Mouse (Mus musculus): Measurements from ENCODE around the gene March1. TPM values are rescaled to one million over a fixed set of nuclear protein-coding genes. Genes with fewer than 3 reads are reported as not detected.
A peak's percentile ranks its signal among the peaks of the same experiment; 100 is the strongest.

Gene March1
- polyA plus RNA-seq, 2 experiments = 0.41 to 0.62 TPM

- no peaks in the 10 kb centered on the region for H3K9me3 ChIP-seq (ENCODE audit: control insufficient read depth, low read length)
- 39% methylated on average over 4 of the region's 4 CpGs for WGBS
- no peak for TF ChIP-seq POLR2A (IDR thresholded peaks at IDR 0.05; ENCODE audit: borderline replicate concordance, extremely low read depth, insufficient read depth, insufficient read length)
- no peak for ATAC-seq (ENCODE audit: low FRiP score, low read depth)
- H3K4me3 ChIP-seq (replicated peaks; ENCODE audit: low read length) = no peak overlapping the region
- DNase-seq (ENCODE audit: low spot score) = peak; percentile 67
- H3K4me1 ChIP-seq (ENCODE audit: control insufficient read depth, insufficient read depth, low read length) = no peaks in the 10 kb centered on the region
- H3K4me2 ChIP-seq (replicated peaks; ENCODE audit: low read depth, low read length, severe bottlenecking) = no peak overlapping the region
- no peaks in the 10 kb centered on the region for H3K27me3 ChIP-seq (ENCODE audit: control insufficient read depth, insufficient read depth, low read length)
- H3K27ac ChIP-seq (replicated peaks; ENCODE audit: low read depth, low read length) = no peak overlapping the region
- no peak overlapping the region for H3K9ac ChIP-seq (ENCODE audit: low read depth, low read length, severe bottlenecking)
- H3K36me3 ChIP-seq (ENCODE audit: control insufficient read depth, insufficient read depth, low read length) = no peaks in the 10 kb centered on the region
Measured at GRCm38 (mm10) chr8:66496998-66497577, 879.4 kb downstream of the March1 start.

GRCm38 (mm10) chr8:66503381-66503780 is 885.7 kb downstream of the March1 start:
- Histone ChIP-seq H3K9me3 (ENCODE audit: control insufficient read depth, low read length) (no peaks in the 10 kb centered on the region), H3K27ac (replicated peaks; ENCODE audit: low read depth, low read length) (no peak overlapping the region), H3K4me2 (replicated peaks; ENCODE audit: low read depth, low read length, severe bottlenecking) (no peak overlapping the region), H3K4me3 (replicated peaks; ENCODE audit: low read length) (no peak overlapping the region), H3K4me1 (ENCODE audit: control insufficient read depth, insufficient read depth, low read length) (no peaks in the 10 kb centered on the region), H3K9ac (ENCODE audit: low read depth, low read length, severe bottlenecking) (no peak overlapping the region), H3K36me3 (ENCODE audit: control insufficient read depth, insufficient read depth, low read length) (no peaks in the 10 kb centered on the region), H3K27me3 (ENCODE audit: control insufficient read depth, insufficient read depth, low read length) (no peaks in the 10 kb centered on the region)
- no peak for DNase-seq (ENCODE audit: low spot score)
- ATAC-seq (ENCODE audit: low FRiP score, low read depth) = no peak
- TF ChIP-seq POLR2A (IDR thresholded peaks at IDR 0.05; ENCODE audit: borderline replicate concordance, extremely low read depth, insufficient read depth, insufficient read length) = no peak
- WGBS = 70% methylated on average over 2 of the region's 2 CpGs

DNA sequence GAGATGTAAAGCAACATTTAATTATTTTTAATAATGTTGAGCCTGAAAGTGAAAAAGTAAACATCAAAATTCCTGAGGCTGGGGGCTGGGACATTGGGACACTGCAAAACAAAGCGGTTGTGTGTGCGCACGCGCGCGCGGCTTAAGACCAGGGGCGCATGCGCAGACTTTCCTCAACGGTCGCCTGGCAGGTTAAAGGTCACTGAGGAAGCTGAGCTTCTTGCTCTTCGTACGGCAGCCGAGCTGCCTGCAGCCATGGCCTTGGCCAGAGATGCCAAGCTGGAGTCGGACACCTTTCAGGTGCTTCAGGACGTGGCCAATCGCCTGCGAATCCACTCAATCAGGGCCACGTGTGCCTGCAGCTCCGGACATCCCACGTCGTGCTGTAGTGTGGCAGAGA is 893.8 kb downstream of the March1 start, which contains the start of gene Tktl2:
Tktl2 (plus strand) TSS at position 220 of the 400 bp plus-strand sequence.
- no peaks in the 10 kb centered on the region for H3K36me3 ChIP-seq (ENCODE audit: control insufficient read depth, insufficient read depth, low read length)
- H3K9ac ChIP-seq (ENCODE audit: low read depth, low read length, severe bottlenecking) = no peak within 1 kb of the TSS
- no peaks in the 10 kb centered on the region for H3K4me1 ChIP-seq (ENCODE audit: control insufficient read depth, insufficient read depth, low read length)
- TF ChIP-seq POLR2A (IDR thresholded peaks at IDR 0.05; ENCODE audit: borderline replicate concordance, extremely low read depth, insufficient read depth, insufficient read length) = no peak
- WGBS = 97% methylated on average over 22 of the region's 22 CpGs
- DNase-seq (ENCODE audit: low spot score) (no peak), ATAC-seq (ENCODE audit: low FRiP score, low read depth) (no peak)
- H3K27me3 ChIP-seq (ENCODE audit: control insufficient read depth, insufficient read depth, low read length) = no peaks in the 10 kb centered on the region
- no peak within 1 kb of the TSS for H3K4me3 ChIP-seq (replicated peaks; ENCODE audit: low read length)
- no peaks in the 10 kb centered on the region for H3K9me3 ChIP-seq (ENCODE audit: control insufficient read depth, low read length)
- no peak within 1 kb of the TSS for H3K4me2 ChIP-seq (replicated peaks; ENCODE audit: low read depth, low read length, severe bottlenecking)
- no peak within 1 kb of the TSS for H3K27ac ChIP-seq (replicated peaks; ENCODE audit: low read depth, low read length)

DNA sequence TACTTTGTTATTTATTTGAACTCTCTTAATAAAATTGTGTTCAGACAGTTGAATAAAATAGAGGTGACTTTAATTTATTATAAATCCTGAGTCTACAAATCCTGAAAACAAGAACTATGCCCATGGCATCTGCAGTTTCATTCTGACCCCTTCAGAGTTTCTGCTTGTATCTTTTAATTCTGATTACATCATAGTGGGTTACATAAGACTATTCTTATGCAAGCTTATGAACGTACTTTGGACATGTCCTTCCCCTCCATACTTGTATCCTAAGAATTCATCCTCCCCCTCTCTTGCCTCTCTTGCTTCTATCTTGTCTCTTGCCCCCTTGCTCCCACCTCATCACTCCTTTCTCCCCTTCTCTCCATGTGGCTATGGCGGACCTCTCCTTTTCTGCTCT is 901.4 kb downstream of the March1 start:
- Histone ChIP-seq H3K9ac (ENCODE audit: low read depth, low read length, severe bottlenecking) (no peak overlapping the region), H3K36me3 (ENCODE audit: control insufficient read depth, insufficient read depth, low read length) (no peaks in the 10 kb centered on the region), H3K9me3 (ENCODE audit: control insufficient read depth, low read length) (no peaks in the 10 kb centered on the region), H3K27me3 (ENCODE audit: control insufficient read depth, insufficient read depth, low read length) (no peaks in the 10 kb centered on the region), H3K4me2 (replicated peaks; ENCODE audit: low read depth, low read length, severe bottlenecking) (no peak overlapping the region), H3K4me1 (ENCODE audit: control insufficient read depth, insufficient read depth, low read length) (no peaks in the 10 kb centered on the region), H3K4me3 (replicated peaks; ENCODE audit: low read length) (no peak overlapping the region), H3K27ac (replicated peaks; ENCODE audit: low read depth, low read length) (no peak overlapping the region)
- WGBS = 77% methylated on average over 2 of the region's 2 CpGs
- no peak for TF ChIP-seq POLR2A (IDR thresholded peaks at IDR 0.05; ENCODE audit: borderline replicate concordance, extremely low read depth, insufficient read depth, insufficient read length)
- ATAC-seq (ENCODE audit: low FRiP score, low read depth) (no peak), DNase-seq (ENCODE audit: low spot score) (no peak)

DNA sequence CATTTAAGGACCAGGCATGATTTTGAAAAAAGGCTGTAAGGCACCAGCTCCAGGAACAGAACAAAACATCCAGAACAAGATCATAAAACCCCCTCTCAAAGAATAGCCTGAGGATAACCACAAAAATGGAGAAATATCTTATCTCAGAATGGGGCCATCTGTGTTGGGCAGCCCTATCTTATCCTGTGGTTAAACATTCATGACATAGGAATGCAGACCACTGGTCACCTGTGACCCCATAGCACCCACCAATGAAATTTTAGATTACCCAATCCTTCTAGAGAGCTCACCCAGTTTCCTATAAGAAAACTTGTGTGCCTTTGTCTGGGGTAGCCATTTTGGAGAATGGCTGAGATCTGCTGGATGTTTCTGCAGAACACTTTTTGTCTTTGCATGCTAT is 902.9 kb downstream of the March1 start:
- no peaks in the 10 kb centered on the region for H3K27me3 ChIP-seq (ENCODE audit: control insufficient read depth, insufficient read depth, low read length)
- H3K4me1 ChIP-seq (ENCODE audit: control insufficient read depth, insufficient read depth, low read length) = no peaks in the 10 kb centered on the region
- no peaks in the 10 kb centered on the region for H3K9me3 ChIP-seq (ENCODE audit: control insufficient read depth, low read length)
- ATAC-seq (ENCODE audit: low FRiP score, low read depth) (no peak), DNase-seq (ENCODE audit: low spot score) (no peak)
- no peaks in the 10 kb centered on the region for H3K36me3 ChIP-seq (ENCODE audit: control insufficient read depth, insufficient read depth, low read length)
- H3K4me3 ChIP-seq (replicated peaks; ENCODE audit: low read length) = no peak overlapping the region
- no peak overlapping the region for H3K27ac ChIP-seq (replicated peaks; ENCODE audit: low read depth, low read length)
- no peak overlapping the region for H3K4me2 ChIP-seq (replicated peaks; ENCODE audit: low read depth, low read length, severe bottlenecking)
- no peak overlapping the region for H3K9ac ChIP-seq (ENCODE audit: low read depth, low read length, severe bottlenecking)
- TF ChIP-seq POLR2A (IDR thresholded peaks at IDR 0.05; ENCODE audit: borderline replicate concordance, extremely low read depth, insufficient read depth, insufficient read length) = no peak

All from limb, embryonic 14.5 days (tissue).